Mouse (Mus musculus) small intestine, adult 2 months (tissue): ENCODE data around the gene Rasd2.

Experiments
- CTCF ChIP-seq: fragments of 200-500 bp; IDR thresholded peaks from 2 replicates; pipeline ENCODE4 v1.5.1; 2012; ENCODE audit warnings: low read depth, mild to moderate bottlenecking, control low read depth, inconsistent platforms, low read length, moderate library complexity, mixed read lengths; ENCODE audit not compliant: insufficient replicate concordance, insufficient read length; ENCODE audit errors: extremely low read depth
- POLR2A ChIP-seq: fragments of 200-500 bp; IDR thresholded peaks from 2 replicates; pipeline ENCODE4 v1.6.1; 2012; ENCODE audit warnings: low read depth, mild to moderate bottlenecking, control low read depth, inconsistent platforms, low read length, moderate library complexity

- no peak for TF ChIP-seq CTCF
- no peak for TF ChIP-seq POLR2A
Observed at GRCm38 (mm10) chr8:75202913-75203312, 10.8 kb upstream of the Rasd2 start.
